Mouse (Mus musculus): ENCODE data around the gene Mknk1. TPM values are rescaled to one million over a fixed set of nuclear protein-coding genes. Genes with fewer than 3 reads are reported as not detected.
A peak's percentile ranks its signal among the peaks of the same experiment; 100 is the strongest.

Mknk1 gene
- polyA plus RNA-seq, 1 experiment from 2014 or later: 21.6 TPM

DNA sequence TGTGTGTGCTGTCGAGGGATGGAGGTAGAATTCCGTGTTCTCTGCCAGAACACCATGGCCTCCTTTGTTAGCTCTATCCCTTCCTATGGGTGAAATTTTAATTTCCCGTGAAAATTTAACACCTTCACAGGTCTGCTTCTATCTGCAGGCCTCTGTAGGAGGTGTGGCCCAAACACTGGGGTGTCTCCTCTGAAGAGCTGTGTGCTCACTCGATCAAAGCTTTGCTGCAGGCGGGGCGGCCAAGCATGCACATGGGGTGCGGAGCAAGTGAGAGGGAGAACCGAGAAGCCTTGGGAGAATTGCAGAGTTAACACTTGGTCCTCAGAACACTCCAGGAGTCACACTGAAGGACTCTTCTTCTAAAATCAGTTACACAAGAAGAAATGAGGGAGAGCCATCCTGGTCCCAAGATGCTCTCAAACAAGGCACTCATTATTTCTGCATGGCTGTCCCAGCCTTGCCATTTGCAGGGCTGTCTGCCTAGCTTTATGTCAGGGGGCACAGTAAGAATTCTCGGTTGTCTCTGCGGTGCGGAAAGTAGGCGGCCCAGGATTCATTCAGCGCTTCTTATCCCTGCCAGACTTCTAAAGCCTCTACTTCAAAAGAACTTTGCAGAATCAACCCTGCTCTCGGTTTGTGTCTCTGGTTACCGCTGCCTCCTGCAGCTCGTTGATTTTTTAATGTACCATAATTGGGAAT is 30.7 kb downstream of the Mknk1 start:
- Histone ChIP-seq H3K4me2 (replicated peaks) (no peak overlapping the region), H3K4me1 (replicated peaks; ENCODE audit: control insufficient read depth, insufficient read depth, low read length) (peaks cover 10% of the 10 kb centered on the region; the same call in 1 of the 2 replicates), H3K27ac (peak overlapping the region; percentile 47; the same call in 1 of the 2 replicates), H3K9ac (no peak overlapping the region), H3K27me3 (ENCODE audit: control insufficient read depth, insufficient read depth, low read length) (no peaks in the 10 kb centered on the region), H3K36me3 (replicated peaks; ENCODE audit: control insufficient read depth, insufficient read depth) (peaks cover 19% of the 10 kb centered on the region; the same call in 1 of the 2 replicates), H3K4me3 (replicated peaks; ENCODE audit: low read length) (no peak overlapping the region), H3K9me3 (ENCODE audit: control insufficient read depth, low read length) (no peaks in the 10 kb centered on the region)
- DNase-seq (ENCODE audit: low spot score): no peak
- 0 out of 2 replicates have a peak, but pooled peaks have one; percentile 21 for ATAC-seq (ENCODE audit: low FRiP score)
- WGBS: 14% methylated on average over 16 of the region's 16 CpGs

GRCm38 (mm10) chr4:115873231-115873630 is 34.2 kb downstream of the Mknk1 start:
- no peak overlapping the region for H3K9ac ChIP-seq
- 81% methylated on average over 3 of the region's 3 CpGs for WGBS
- peaks cover 19% of the 10 kb centered on the region; the same call in 1 of the 2 replicates for H3K36me3 ChIP-seq (replicated peaks; ENCODE audit: control insufficient read depth, insufficient read depth)
- H3K4me2 ChIP-seq (replicated peaks): no peak overlapping the region
- no peak overlapping the region for H3K4me3 ChIP-seq (replicated peaks; ENCODE audit: low read length)
- H3K9me3 ChIP-seq (ENCODE audit: control insufficient read depth, low read length): no peaks in the 10 kb centered on the region
- DNase-seq (ENCODE audit: low spot score): no peak
- H3K27me3 ChIP-seq (ENCODE audit: control insufficient read depth, insufficient read depth, low read length): no peaks in the 10 kb centered on the region
- no peak overlapping the region for H3K27ac ChIP-seq
- peaks cover 16% of the 10 kb centered on the region for H3K4me1 ChIP-seq (replicated peaks; ENCODE audit: control insufficient read depth, insufficient read depth, low read length)
- ATAC-seq (ENCODE audit: low FRiP score): no peak

DNA sequence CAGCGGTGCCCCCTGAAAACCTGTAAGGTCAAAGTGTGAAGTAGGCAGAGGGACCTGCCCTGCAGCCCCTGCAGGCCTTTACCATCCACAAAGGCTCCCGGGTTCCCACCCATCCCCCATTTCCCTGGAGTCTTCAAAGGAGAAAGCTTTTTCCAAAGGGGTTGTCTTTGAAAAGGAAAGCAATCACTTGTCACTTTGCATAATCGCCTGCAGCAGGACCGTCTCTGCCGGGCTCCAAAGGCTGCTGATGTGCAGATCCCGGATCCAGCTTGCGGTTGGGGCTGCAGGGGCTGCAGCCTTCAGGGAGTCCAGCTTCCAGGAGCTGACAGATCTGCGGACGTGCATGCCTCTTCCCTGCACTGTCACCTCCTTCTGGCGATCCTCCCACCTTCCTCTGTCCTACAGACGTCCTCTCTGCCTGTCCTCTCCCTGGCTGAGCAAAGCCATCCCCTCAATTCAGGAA is 39.2 kb downstream of the Mknk1 start:
- Histone ChIP-seq H3K4me2 (replicated peaks) (peak overlapping the region; percentile 24; the same call in 1 of the 2 replicates), H3K27me3 (ENCODE audit: control insufficient read depth, insufficient read depth, low read length) (no peaks in the 10 kb centered on the region), H3K9me3 (ENCODE audit: control insufficient read depth, low read length) (no peaks in the 10 kb centered on the region), H3K27ac (peak overlapping the region; percentile 56), H3K4me3 (replicated peaks; ENCODE audit: low read length) (no peak overlapping the region), H3K9ac (peak overlapping the region; percentile 43; the same call in 1 of the 2 replicates), H3K4me1 (replicated peaks; ENCODE audit: control insufficient read depth, insufficient read depth, low read length) (peaks cover 25% of the 10 kb centered on the region), H3K36me3 (replicated peaks; ENCODE audit: control insufficient read depth, insufficient read depth) (peaks cover 8% of the 10 kb centered on the region; the same call in 1 of the 2 replicates)
- 3% methylated on average over 11 of the region's 11 CpGs for WGBS
- DNase-seq (ENCODE audit: low spot score) (no peak), ATAC-seq (ENCODE audit: low FRiP score) (peak; percentile 52)

GRCm38 (mm10) chr4:115878828-115879227 is 39.8 kb downstream of the Mknk1 start:
- Histone ChIP-seq H3K4me2 (replicated peaks) (peak overlapping the region; percentile 24; the same call in 1 of the 2 replicates), H3K27me3 (ENCODE audit: control insufficient read depth, insufficient read depth, low read length) (no peaks in the 10 kb centered on the region), H3K36me3 (replicated peaks; ENCODE audit: control insufficient read depth, insufficient read depth) (0 out of 2 replicates have a peak, but pooled peaks cover 3% of the 10 kb centered on the region), H3K4me3 (replicated peaks; ENCODE audit: low read length) (no peak overlapping the region), H3K9ac (no peak overlapping the region), H3K4me1 (replicated peaks; ENCODE audit: control insufficient read depth, insufficient read depth, low read length) (peaks cover 25% of the 10 kb centered on the region), H3K9me3 (ENCODE audit: control insufficient read depth, low read length) (no peaks in the 10 kb centered on the region), H3K27ac (peak overlapping the region; percentile 56)
- ATAC-seq (ENCODE audit: low FRiP score) (no peak), DNase-seq (ENCODE audit: low spot score) (no peak)
- 33% methylated on average over 9 of the region's 9 CpGs for WGBS

- Histone ChIP-seq H3K4me1 (replicated peaks; ENCODE audit: control insufficient read depth, insufficient read depth, low read length) (peaks cover 25% of the 10 kb centered on the region), H3K27ac (peak overlapping the region; percentile 58), H3K9ac (no peak overlapping the region), H3K36me3 (replicated peaks; ENCODE audit: control insufficient read depth, insufficient read depth) (no peaks in the 10 kb centered on the region), H3K9me3 (ENCODE audit: control insufficient read depth, low read length) (no peaks in the 10 kb centered on the region), H3K4me2 (replicated peaks) (no peak overlapping the region; the same call in 1 of the 2 replicates), H3K27me3 (ENCODE audit: control insufficient read depth, insufficient read depth, low read length) (no peaks in the 10 kb centered on the region), H3K4me3 (replicated peaks; ENCODE audit: low read length) (no peak overlapping the region)
- DNase-seq (ENCODE audit: low spot score): peak; percentile 72
- 0% methylated on average over 1 of the region's 1 CpGs for WGBS
- ATAC-seq (ENCODE audit: low FRiP score): peak; percentile 44; the same call in 1 of the 2 replicates
These were observed 42.2 kb downstream of the Mknk1 start for GRCm38 (mm10) chr4:115881183-115881582.

- H3K27me3 ChIP-seq (ENCODE audit: control insufficient read depth, insufficient read depth, low read length): no peaks in the 10 kb centered on the region
- 51% methylated on average over 4 of the region's 4 CpGs for WGBS
- ATAC-seq (ENCODE audit: low FRiP score): no peak
- DNase-seq (ENCODE audit: low spot score): no peak
- H3K4me2 ChIP-seq (replicated peaks): no peak overlapping the region
- H3K4me3 ChIP-seq (replicated peaks; ENCODE audit: low read length): no peak overlapping the region
- H3K36me3 ChIP-seq (replicated peaks; ENCODE audit: control insufficient read depth, insufficient read depth): no peaks in the 10 kb centered on the region
- H3K9me3 ChIP-seq (ENCODE audit: control insufficient read depth, low read length): no peaks in the 10 kb centered on the region
- H3K27ac ChIP-seq: no peak overlapping the region
- peaks cover 25% of the 10 kb centered on the region for H3K4me1 ChIP-seq (replicated peaks; ENCODE audit: control insufficient read depth, insufficient read depth, low read length)
- no peak overlapping the region for H3K9ac ChIP-seq
These were observed 43.2 kb downstream of the Mknk1 start for GRCm38 (mm10) chr4:115882195-115882594.

- Histone ChIP-seq H3K4me1 (replicated peaks; ENCODE audit: control insufficient read depth, insufficient read depth, low read length) (peaks cover 14% of the 10 kb centered on the region), H3K9ac (no peak within 1 kb of the TSS)
- WGBS: 65% methylated on average over 6 of the region's 6 CpGs
These were observed 45.0 kb downstream of the Mknk1 start, which contains the start of gene Kncn for GRCm38 (mm10) chr4:115884022-115884421. Gene Kncn (plus strand): TSS chr4:115884400.

DNA sequence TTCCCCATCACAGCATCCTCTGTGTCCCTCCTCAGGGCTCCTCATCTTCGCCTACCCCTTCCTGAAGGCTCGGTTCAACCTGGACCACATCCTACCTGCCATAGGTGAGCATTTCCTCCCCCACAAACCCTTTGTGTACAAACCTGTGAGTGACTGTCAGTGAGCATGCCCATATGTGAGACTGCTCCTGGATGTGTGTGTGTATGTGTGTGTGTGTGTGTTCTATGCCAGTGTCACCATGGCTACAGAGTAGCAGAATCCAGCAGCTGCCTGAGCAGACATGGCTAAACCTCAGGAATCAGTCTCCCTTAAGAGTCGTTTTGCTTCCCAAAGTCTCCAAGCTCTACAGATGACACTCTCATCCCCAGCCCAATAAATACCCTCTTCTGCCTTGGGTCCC is 46.8 kb downstream of the Mknk1 start:
- 82% methylated on average over 3 of the region's 3 CpGs for WGBS
- no peak overlapping the region for H3K4me2 ChIP-seq (replicated peaks)
- no peak overlapping the region for H3K4me3 ChIP-seq (replicated peaks; ENCODE audit: low read length)
- no peak overlapping the region for H3K9ac ChIP-seq
- ATAC-seq (ENCODE audit: low FRiP score) (peak; percentile 57; the same call in 1 of the 2 replicates), DNase-seq (ENCODE audit: low spot score) (peak; percentile 64)
- H3K27ac ChIP-seq: no peak overlapping the region
- H3K4me1 ChIP-seq (replicated peaks; ENCODE audit: control insufficient read depth, insufficient read depth, low read length): peaks cover 17% of the 10 kb centered on the region
- H3K36me3 ChIP-seq (replicated peaks; ENCODE audit: control insufficient read depth, insufficient read depth): no peaks in the 10 kb centered on the region
- H3K9me3 ChIP-seq (ENCODE audit: control insufficient read depth, low read length): no peaks in the 10 kb centered on the region
- H3K27me3 ChIP-seq (ENCODE audit: control insufficient read depth, insufficient read depth, low read length): peaks cover 12% of the 10 kb centered on the region

More at GRCm38 (mm10) chr4:115884022-115884421, 45.0 kb downstream of the Mknk1 start, which contains the start of gene Kncn:
- Histone ChIP-seq H3K4me2 (replicated peaks) (no peak within 1 kb of the TSS), H3K27me3 (ENCODE audit: control insufficient read depth, insufficient read depth, low read length) (no peaks in the 10 kb centered on the region), H3K4me3 (replicated peaks; ENCODE audit: low read length) (no peak within 1 kb of the TSS), H3K9me3 (ENCODE audit: control insufficient read depth, low read length) (no peaks in the 10 kb centered on the region), H3K36me3 (replicated peaks; ENCODE audit: control insufficient read depth, insufficient read depth) (no peaks in the 10 kb centered on the region), H3K27ac (no peak within 1 kb of the TSS)
- ATAC-seq (ENCODE audit: low FRiP score): no peak
- DNase-seq (ENCODE audit: low spot score): no peak

- no peak overlapping the region for H3K4me2 ChIP-seq (replicated peaks)
- H3K4me1 ChIP-seq (replicated peaks; ENCODE audit: control insufficient read depth, insufficient read depth, low read length): peaks cover 6% of the 10 kb centered on the region
- no peak overlapping the region for H3K27ac ChIP-seq
- ATAC-seq (ENCODE audit: low FRiP score) (no peak), DNase-seq (ENCODE audit: low spot score) (no peak)
- H3K27me3 ChIP-seq (ENCODE audit: control insufficient read depth, insufficient read depth, low read length): peaks cover 22% of the 10 kb centered on the region
- 62% methylated on average over 1 of the region's 1 CpGs for WGBS
- no peaks in the 10 kb centered on the region for H3K36me3 ChIP-seq (replicated peaks; ENCODE audit: control insufficient read depth, insufficient read depth)
- H3K4me3 ChIP-seq (replicated peaks; ENCODE audit: low read length): no peak overlapping the region
- H3K9me3 ChIP-seq (ENCODE audit: control insufficient read depth, low read length): no peaks in the 10 kb centered on the region
- no peak overlapping the region for H3K9ac ChIP-seq
These were observed 47.9 kb downstream of the Mknk1 start for GRCm38 (mm10) chr4:115886875-115887274.
